Mouse (Mus musculus): Measurements from ENCODE around the gene Sucla2.

- TF ChIP-seq GATA1 (IDR thresholded peaks at IDR 0.05; ENCODE audit: low read length) (no peak), TAL1 (IDR thresholded peaks at IDR 0.05; ENCODE audit: low read length) (no peak)
These were observed 83.8 kb downstream of the Sucla2 start for GRCm38 (mm10) chr14:73608668-73609481.
